Mouse (Mus musculus) kidney, adult 2 months (tissue): ENCODE measurements at regions not wholly inside any gene's neighbourhood (a gene's known extent, or its start where the extent isn't known, plus 50 kb on each side); places are given as distances from the start of the nearest gene placed in this dataset.

Experiments used
- DNase-seq: peaks from one replicate; pipeline ENCODE4 v3.0.0; 2021
- H3K27ac ChIP-seq: fragments of 200-500 bp; 2 replicates; pipeline ENCODE4 v1.5.1; 2012; ENCODE audit warnings: low read depth, low read length, control low read depth, inconsistent platforms; ENCODE audit not compliant: insufficient read depth
- H3K27me3 ChIP-seq: fragments of 200-500 bp; replicated peaks from 2 replicates; pipeline ENCODE4 v1.6.1; 2012; ENCODE audit warnings: mild to moderate bottlenecking, moderate library complexity, low read length, inconsistent platforms; ENCODE audit not compliant: control insufficient read depth, insufficient read depth
- H3K36me3 ChIP-seq: fragments of 200-500 bp; 2 replicates; pipeline ENCODE4 v1.6.1; 2012; ENCODE audit warnings: mild to moderate bottlenecking, moderate library complexity, low read length, inconsistent platforms; ENCODE audit not compliant: control insufficient read depth, insufficient read depth
- H3K4me1 ChIP-seq: fragments of 200-500 bp; 2 replicates; pipeline ENCODE4 v1.6.1; 2011; ENCODE audit warnings: low read length; ENCODE audit not compliant: control insufficient read depth, insufficient read depth
- H3K4me3 ChIP-seq: fragments of 200-500 bp; 2 replicates; pipeline ENCODE4 v1.5.1; 2011; ENCODE audit warnings: mild to moderate bottlenecking, low read depth, low read length, control low read depth; ENCODE audit not compliant: insufficient read depth
- CTCF ChIP-seq: fragments of 200-500 bp; conservative IDR thresholded peaks from 2 replicates; pipeline ENCODE4 v1.5.1; 2011; ENCODE audit warnings: low read depth, mild to moderate bottlenecking, control low read depth, low read length, moderate library complexity, mixed read lengths; ENCODE audit not compliant: insufficient read depth, insufficient read length
- POLR2A ChIP-seq: fragments of 200-500 bp; IDR thresholded peaks from one replicate; pipeline ENCODE4 v1.6.1; 2011; ENCODE audit warnings: low read depth, low read length, control low read depth
- WGBS: fragments of 180-500 bp; shearing (Covaris S2); methylation state at CpG from one replicate; pipeline ENCODE4 v1.1.7; 2018; 5-methylcytosine and 5-hydroxymethylcytosine counted together

DNA sequence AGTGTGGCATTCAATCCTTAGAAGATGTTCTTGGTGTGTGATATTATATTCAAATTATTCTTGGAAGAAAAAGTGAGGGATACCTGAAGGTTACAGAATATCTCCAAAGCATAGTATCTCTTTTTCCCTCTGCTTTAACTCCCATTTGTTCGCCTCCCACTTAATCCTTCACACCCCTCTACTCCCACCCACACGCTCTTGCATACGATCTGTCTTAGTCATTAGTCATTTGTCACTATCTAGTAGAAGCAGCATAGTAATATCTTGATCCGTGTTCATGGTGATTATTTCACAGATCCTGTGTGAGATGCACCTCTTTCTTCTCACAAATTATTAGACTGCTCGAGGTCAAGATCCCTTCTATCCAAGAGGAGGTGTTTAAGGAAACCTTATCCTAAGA is 517.4 kb downstream of the Inhba start:
- H3K27me3 ChIP-seq = no peaks in the 10 kb centered on the region; the same call in 1 of the 2 replicates
- no peak overlapping the region for H3K27ac ChIP-seq
- TF ChIP-seq CTCF (no peak), POLR2A (no peak)
- DNase-seq = no peak
- no peaks in the 10 kb centered on the region for H3K36me3 ChIP-seq
- 33% methylated on average over 5 of the region's 5 CpGs for WGBS
- no peaks in the 10 kb centered on the region for H3K4me1 ChIP-seq
- H3K4me3 ChIP-seq = no peak overlapping the region

DNA sequence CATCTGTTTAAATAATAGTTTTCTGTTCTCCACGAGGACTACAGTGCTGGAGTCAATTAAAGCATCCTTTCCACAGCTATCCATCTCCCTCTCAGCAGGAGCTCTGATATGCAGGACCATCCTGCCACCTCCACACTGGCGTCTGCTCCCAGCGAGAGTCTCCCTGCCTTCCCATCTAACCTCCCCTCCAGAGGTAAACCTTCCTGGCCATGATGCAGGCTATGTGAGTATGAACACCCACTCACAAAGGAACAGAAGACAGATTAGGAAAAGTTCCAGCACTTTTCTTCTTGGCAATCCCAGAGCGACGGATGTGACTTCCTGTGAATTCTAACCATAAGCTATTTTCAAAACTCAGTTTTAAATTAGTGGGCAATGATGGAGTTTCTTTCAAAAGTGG is 532.1 kb downstream of the Inhba start:
- Histone ChIP-seq H3K36me3 (no peaks in the 10 kb centered on the region), H3K27ac (no peak overlapping the region), H3K4me3 (no peak overlapping the region), H3K27me3 (no peaks in the 10 kb centered on the region), H3K4me1 (no peaks in the 10 kb centered on the region)
- TF ChIP-seq CTCF (no peak), POLR2A (no peak)
- 57% methylated on average over 5 of the region's 5 CpGs for WGBS
- no peak for DNase-seq

DNA sequence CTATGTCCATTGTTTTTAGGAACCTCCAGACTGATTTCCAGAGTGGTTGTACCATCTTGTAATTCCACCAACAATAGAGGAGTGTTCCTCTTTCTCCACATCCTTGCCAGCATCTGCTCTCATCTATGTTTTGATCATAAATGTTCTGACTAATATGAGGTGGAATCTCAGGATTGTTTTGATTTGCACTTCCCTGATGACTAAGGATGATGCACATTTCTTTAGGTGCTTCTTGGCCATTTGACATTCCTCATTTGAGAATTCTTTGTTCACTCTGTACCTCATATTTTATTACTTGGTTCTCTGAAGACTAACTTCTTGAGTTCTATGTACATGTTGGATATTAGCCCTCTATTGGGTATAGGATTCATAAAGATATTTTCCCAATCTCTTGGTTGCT is 538.4 kb downstream of the Inhba start:
- DNase-seq = no peak
- TF ChIP-seq POLR2A (no peak), CTCF (no peak)
- no peaks in the 10 kb centered on the region for H3K27me3 ChIP-seq

DNA sequence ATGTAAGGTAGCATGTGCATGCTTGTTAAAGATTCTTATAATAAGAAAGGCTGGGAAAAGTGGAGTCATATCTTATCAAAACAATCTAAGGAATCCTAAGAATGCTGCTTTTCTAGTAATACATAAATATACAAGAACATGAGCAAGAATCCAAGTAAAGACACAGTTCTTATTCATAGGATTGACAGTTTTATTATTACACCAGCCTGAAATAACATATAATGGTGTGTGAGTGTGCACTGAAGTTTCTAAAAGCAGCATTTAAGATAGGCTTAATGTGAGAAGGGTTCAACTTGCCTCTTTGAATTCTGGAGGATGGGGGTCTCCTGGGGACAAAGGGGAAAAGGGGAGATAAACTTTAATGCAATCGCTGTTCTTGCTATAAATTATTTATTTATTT is 553.3 kb downstream of the Inhba start:
- DNase-seq = no peak
- Histone ChIP-seq H3K4me1 (no peaks in the 10 kb centered on the region), H3K4me3 (no peak overlapping the region), H3K27me3 (no peaks in the 10 kb centered on the region), H3K36me3 (no peaks in the 10 kb centered on the region), H3K27ac (no peak overlapping the region)
- WGBS = 67% methylated on average over 1 of the region's 1 CpGs
- TF ChIP-seq POLR2A (no peak), CTCF (no peak)

More for the DNA sequence above, 538.4 kb downstream of the Inhba start:
- H3K36me3 ChIP-seq = no peaks in the 10 kb centered on the region
- H3K4me3 ChIP-seq = no peak overlapping the region
- no peaks in the 10 kb centered on the region for H3K4me1 ChIP-seq
- H3K27ac ChIP-seq = no peak overlapping the region

DNA sequence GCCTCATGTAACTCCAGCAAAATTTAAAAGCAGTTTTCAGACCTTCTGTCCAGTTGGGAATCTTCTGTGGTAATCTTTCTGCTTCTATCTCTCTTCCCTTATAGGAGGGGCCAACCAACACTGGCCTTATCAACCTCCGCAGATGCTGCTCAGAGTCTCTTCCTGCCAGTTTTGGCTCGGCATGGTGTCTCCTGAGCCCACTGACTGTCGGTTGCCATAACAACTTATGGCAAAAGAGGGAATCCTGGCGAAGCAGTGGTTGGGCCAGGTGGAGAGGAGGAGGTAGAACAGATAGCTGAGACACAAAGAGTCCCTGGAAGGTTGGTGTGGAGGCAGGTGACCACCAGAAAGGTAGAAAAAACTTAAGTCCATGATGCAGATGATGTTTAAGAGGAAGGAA is 562.4 kb downstream of the Inhba start:
- no peak overlapping the region for H3K27ac ChIP-seq

DNA sequence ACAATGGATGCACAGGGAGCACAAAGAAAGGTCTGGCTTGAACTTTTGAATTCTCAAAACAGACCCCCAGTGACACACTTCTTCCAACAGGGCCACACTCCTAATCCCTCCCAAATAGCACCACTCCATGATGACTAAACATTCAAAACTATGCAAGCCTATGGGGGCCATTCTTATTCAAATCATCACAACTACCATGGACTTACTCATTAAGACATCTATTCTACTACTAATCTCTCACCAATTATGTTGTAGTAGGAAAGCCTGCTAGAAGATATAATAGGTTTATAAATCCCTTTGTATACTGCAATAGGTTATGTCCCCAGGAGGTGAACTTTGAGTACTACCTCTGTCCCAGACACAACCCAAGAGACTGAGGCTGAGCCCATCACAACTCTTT is 574.6 kb downstream of the Inhba start:
- Histone ChIP-seq H3K4me3 (no peak overlapping the region), H3K27me3 (no peaks in the 10 kb centered on the region), H3K36me3 (no peaks in the 10 kb centered on the region), H3K4me1 (no peaks in the 10 kb centered on the region), H3K27ac (no peak overlapping the region)
- no peak for DNase-seq
- no peak for TF ChIP-seq CTCF

More for the DNA sequence above, 562.4 kb downstream of the Inhba start:
- Histone ChIP-seq H3K27me3 (no peaks in the 10 kb centered on the region), H3K4me3 (no peak overlapping the region), H3K4me1 (no peaks in the 10 kb centered on the region), H3K36me3 (no peaks in the 10 kb centered on the region)
- 36% methylated on average over 4 of the region's 4 CpGs for WGBS
- DNase-seq = no peak
- TF ChIP-seq CTCF = no peak

DNA sequence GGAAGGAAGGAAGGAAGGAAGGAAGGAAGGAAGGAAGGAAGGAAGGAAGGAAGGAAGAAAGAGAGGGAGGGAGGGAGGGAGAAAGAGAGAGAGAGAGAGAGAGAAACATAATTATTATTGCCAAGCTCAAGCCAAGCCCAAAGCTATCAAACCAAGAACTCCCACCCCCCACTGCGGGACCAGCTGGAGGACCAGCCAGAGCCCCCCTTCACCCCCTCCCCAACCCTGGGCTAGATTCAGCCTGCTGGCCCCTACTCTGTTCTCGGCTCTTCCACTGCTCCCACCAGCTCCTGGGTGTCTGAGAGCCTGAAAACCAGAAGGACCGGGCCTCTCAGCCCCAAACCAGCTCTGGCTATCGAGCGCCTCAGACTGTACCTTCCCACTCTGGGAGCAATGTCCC is 608.1 kb downstream of the Inhba start:
- 91% methylated on average over 5 of the region's 5 CpGs for WGBS
- Histone ChIP-seq H3K4me1 (no peaks in the 10 kb centered on the region), H3K4me3 (no peak overlapping the region), H3K27ac (no peak overlapping the region), H3K36me3 (no peaks in the 10 kb centered on the region), H3K27me3 (no peaks in the 10 kb centered on the region)
- TF ChIP-seq CTCF = no peak
- TF ChIP-seq POLR2A = no peak
- DNase-seq = no peak

DNA sequence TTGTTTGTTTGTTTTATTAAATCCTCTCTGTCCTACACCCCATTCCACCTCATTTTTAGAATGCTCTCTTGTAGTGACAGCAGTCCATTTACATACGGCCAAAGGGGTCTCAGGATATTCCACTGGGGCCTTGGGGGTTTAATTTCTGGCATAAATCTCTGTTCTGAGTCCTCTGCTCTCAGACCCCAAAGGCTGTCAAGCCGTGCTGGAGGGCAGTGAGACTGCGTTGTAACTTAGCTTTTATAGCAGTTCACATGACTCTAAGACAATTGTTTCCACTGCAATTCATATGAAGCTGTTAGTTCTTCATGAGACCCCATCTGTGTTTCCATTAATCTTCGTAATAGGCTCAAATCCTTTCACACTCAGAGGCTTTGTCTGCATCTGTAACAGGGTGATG is 614.9 kb downstream of the Inhba start:
- Histone ChIP-seq H3K27ac (no peak overlapping the region), H3K36me3 (no peaks in the 10 kb centered on the region)
- 37% methylated on average over 4 of the region's 4 CpGs for WGBS

More for the DNA sequence above, 614.9 kb downstream of the Inhba start:
- no peak for TF ChIP-seq POLR2A
- TF ChIP-seq CTCF = no peak
- DNase-seq = no peak
- Histone ChIP-seq H3K27me3 (no peaks in the 10 kb centered on the region), H3K4me1 (no peaks in the 10 kb centered on the region), H3K4me3 (no peak overlapping the region)
